Mouse (Mus musculus) testis, adult 2 months (tissue): ENCODE measurements around the gene Fam174b. TPM values are rescaled to one million over a fixed set of nuclear protein-coding genes. Genes with fewer than 3 reads are reported as not detected.

Experiments
- H3K27ac ChIP-seq: fragments of 200-500 bp; 2 replicates; pipeline ENCODE4 v1.5.1; 2012; ENCODE audit warnings: low read depth, low read length; ENCODE audit not compliant: control insufficient read depth, insufficient read depth
- H3K27me3 ChIP-seq: fragments of 200-500 bp; 2 replicates; pipeline ENCODE4 v1.6.1; 2012; ENCODE audit warnings: mild to moderate bottlenecking, low read length, moderate library complexity; ENCODE audit not compliant: control insufficient read depth, insufficient read depth
- H3K36me3 ChIP-seq: fragments of 200-500 bp; 2 replicates; pipeline ENCODE4 v1.6.1; 2012; ENCODE audit warnings: mild to moderate bottlenecking, low read length; ENCODE audit not compliant: control insufficient read depth, insufficient read depth
- H3K4me1 ChIP-seq: fragments of 200-500 bp; 2 replicates; pipeline ENCODE4 v1.6.1; 2012; ENCODE audit warnings: low read length; ENCODE audit not compliant: control insufficient read depth, insufficient read depth
- H3K4me3 ChIP-seq: fragments of 200-500 bp; 2 replicates; pipeline ENCODE4 v1.5.1; 2012; ENCODE audit warnings: low read depth, mild to moderate bottlenecking, low read length, moderate library complexity, mixed read lengths; ENCODE audit not compliant: control insufficient read depth
- CTCF ChIP-seq: fragments of 200-500 bp; IDR thresholded peaks from 2 replicates; pipeline ENCODE4 v1.5.1; 2012; ENCODE audit warnings: low read depth, mild to moderate bottlenecking, inconsistent platforms, low read length, moderate library complexity; ENCODE audit not compliant: control insufficient read depth, insufficient read depth, insufficient replicate concordance
- POLR2A ChIP-seq: fragments of 200-500 bp; IDR thresholded peaks from 2 replicates; pipeline ENCODE4 v1.6.1; 2012; ENCODE audit warnings: low read depth, mild to moderate bottlenecking, inconsistent platforms, low read length, moderate library complexity; ENCODE audit not compliant: control insufficient read depth
- polyA plus RNA-seq: library from polyadenylated mRNA; depleted of rRNA; stranded (reverse); fragments of >200 nt; gene quantifications from 2 replicates; pipeline ENCODE4 v1.2.3, GENCODE M21; 2012

Fam174b gene
- polyA plus RNA-seq, 1 experiment, result 0.12 TPM

DNA sequence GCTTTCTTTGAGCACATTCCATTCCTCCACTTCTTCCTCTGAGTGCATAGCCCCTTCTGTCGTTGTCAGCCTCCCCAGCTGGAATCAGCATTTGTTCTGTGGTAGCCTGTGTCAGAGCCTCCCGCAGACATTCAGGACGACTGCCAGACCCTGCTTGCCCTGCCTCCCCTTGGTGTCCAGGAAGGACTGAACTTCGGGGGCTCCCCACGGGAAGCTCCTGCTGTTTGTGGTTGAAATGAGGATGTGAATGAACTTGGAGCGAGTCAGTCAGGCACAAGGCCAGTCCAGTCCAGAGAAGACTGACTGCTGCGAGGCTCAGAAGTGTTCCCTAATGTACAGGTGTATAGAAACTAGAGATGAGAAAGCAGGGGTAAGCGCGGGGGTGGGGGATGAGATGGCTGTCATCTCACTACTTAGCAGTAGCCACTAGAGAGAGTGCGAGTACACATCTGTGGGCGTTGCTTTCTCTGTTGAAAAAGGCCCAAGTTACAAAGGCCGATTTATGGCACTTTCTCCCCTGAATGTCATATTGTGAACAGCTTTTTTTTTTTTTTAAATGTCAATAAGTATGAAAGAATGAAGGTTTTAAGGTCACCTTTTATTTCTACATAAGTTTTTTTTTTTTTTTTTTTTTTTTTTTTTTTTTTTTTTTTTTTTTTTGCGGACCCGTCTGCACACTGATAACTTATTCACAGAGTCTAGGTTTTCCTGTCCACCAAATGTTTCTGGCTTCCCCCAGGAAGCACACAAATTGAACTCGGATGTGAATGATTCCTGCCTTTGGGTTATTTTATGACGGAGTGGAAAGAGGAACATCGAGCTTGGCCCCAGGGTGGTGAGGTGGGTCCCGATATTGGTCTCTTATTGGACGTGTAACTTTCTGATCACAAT, 31.5 kb downstream of the Fam174b start:
- Histone ChIP-seq H3K36me3 (no peaks in the 10 kb centered on the region; the same call in 1 of the 2 replicates), H3K27me3 (no peaks in the 10 kb centered on the region), H3K4me1 (peaks cover 11% of the 10 kb centered on the region), H3K27ac (no peak overlapping the region), H3K4me3 (peak overlapping the region; percentile 45)
- TF ChIP-seq CTCF (no peak), POLR2A (no peak)

GRCm38 (mm10) chr7:73772275-73772765, 32.2 kb downstream of the Fam174b start:
- Histone ChIP-seq H3K27me3 (no peaks in the 10 kb centered on the region), H3K36me3 (no peaks in the 10 kb centered on the region; the same call in none of the 2 replicates), H3K27ac (0 out of 2 replicates have a peak overlapping the region, but pooled peaks have one; percentile 6), H3K4me3 (peak overlapping the region; percentile 45), H3K4me1 (peaks cover 11% of the 10 kb centered on the region)
- TF ChIP-seq POLR2A (no peak), CTCF (no peak)

DNA sequence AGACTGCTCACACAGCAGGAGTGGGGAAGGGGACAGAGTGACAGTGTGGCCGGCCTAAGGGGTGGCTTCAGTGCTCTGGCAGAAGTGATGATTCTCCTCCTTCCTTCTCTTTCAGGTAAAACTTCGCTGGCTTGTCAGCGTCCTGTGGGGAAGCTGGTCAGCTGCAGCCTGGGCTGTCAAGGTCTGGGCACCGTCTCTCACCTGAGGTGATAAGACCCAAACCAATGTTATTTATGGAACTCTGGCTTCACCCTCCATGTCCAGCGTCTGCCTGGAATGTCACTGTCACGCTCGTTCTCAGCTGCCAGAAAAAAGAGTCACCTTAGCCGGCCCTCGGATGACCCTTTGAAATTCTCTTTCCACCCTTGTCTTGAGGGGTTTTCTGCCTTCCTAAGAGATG, 34.7 kb downstream of the Fam174b start:
- no peak for TF ChIP-seq POLR2A
- TF ChIP-seq CTCF, result no peak
- Histone ChIP-seq H3K27me3 (no peaks in the 10 kb centered on the region), H3K36me3 (no peaks in the 10 kb centered on the region; the same call in none of the 2 replicates), H3K4me1 (peaks cover 11% of the 10 kb centered on the region), H3K27ac (no peak overlapping the region), H3K4me3 (no peak overlapping the region)

- TF ChIP-seq CTCF (no peak), POLR2A (no peak)
- Histone ChIP-seq H3K27me3 (no peaks in the 10 kb centered on the region), H3K4me3 (no peak overlapping the region), H3K36me3 (no peaks in the 10 kb centered on the region; the same call in none of the 2 replicates), H3K4me1 (no peaks in the 10 kb centered on the region), H3K27ac (no peak overlapping the region)
These were observed 37.7 kb downstream of the Fam174b start for GRCm38 (mm10) chr7:73777777-73778176.

GRCm38 (mm10) chr7:73784736-73785428, 44.8 kb downstream of the Fam174b start:
- Histone ChIP-seq H3K27ac (no peak overlapping the region), H3K27me3 (no peaks in the 10 kb centered on the region), H3K4me1 (0 out of 2 replicates have a peak, but pooled peaks cover 2% of the 10 kb centered on the region), H3K4me3 (no peak overlapping the region), H3K36me3 (no peaks in the 10 kb centered on the region; the same call in 1 of the 2 replicates)
- TF ChIP-seq CTCF, result no peak
- TF ChIP-seq POLR2A, result no peak

DNA sequence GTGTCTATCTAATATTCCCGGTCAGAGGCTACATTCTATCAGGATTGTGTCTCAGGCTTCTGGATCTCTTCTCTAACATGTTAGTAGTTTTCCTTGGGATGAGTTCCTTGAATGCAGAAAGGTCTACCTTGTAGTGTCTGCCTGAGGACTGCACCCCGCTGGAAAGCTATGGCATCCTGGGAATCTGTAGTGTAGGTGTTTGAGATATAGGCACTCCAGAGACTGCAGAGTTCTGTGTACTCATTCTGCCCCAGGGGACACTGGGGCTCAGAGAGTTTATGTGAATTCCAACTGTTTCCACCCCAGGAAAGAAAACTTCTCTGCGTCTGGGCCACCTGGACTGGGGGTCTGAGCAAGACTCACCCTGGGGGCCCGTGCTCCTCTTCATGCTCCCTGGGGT, 45.7 kb downstream of the Fam174b start:
- 0 out of 2 replicates have a peak, but pooled peaks cover 2% of the 10 kb centered on the region for H3K4me1 ChIP-seq
- no peak overlapping the region for H3K4me3 ChIP-seq
- TF ChIP-seq POLR2A (no peak), CTCF (no peak)
- H3K27ac ChIP-seq, result peak overlapping the region; percentile 36; the same call in 1 of the 2 replicates
- H3K27me3 ChIP-seq, result no peaks in the 10 kb centered on the region
- H3K36me3 ChIP-seq, result no peaks in the 10 kb centered on the region; the same call in 1 of the 2 replicates

DNA sequence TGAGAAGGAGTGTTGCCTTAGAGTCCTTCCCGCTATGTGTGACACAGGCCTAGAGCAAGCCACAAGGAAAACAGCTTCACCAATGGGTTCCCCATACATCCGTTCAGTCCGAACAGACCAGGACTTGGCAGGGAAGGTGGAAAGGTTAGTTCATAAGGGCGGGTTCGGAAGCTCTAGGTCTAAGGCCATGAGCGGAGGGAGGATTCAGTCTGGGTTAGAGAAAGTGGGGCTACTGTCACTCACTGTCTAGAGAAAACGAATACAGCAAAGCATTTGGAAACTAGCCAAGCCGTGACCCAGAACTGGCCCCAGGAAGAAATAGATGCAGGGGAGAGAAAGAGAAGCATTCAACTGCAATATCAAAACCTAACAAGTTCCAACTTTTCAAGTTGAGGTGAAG, 47.4 kb downstream of the Fam174b start:
- Histone ChIP-seq H3K4me1 (0 out of 2 replicates have a peak, but pooled peaks cover 2% of the 10 kb centered on the region), H3K27ac (no peak overlapping the region), H3K27me3 (no peaks in the 10 kb centered on the region), H3K4me3 (no peak overlapping the region), H3K36me3 (no peaks in the 10 kb centered on the region; the same call in none of the 2 replicates)
- TF ChIP-seq CTCF (no peak), POLR2A (no peak)
